Mouse (Mus musculus) cerebellum, adult 11 months (tissue): ENCODE data around the gene Elk4.

Experiments used
- DNase-seq: peaks from one replicate; pipeline ENCODE4 v3.0.0; 2022

Gene Elk4

GRCm38 (mm10) chr1:132007282-132007815 is at the start of gene Elk4:
Elk4 (plus strand) TSS chr1:132007607.
- peak; percentile 81 for DNase-seq

- DNase-seq, result no peak
Measured at GRCm38 (mm10) chr1:131961004-131961403, 46.4 kb upstream of the Elk4 start.

GRCm38 (mm10) chr1:131962606-131963084 is 44.8 kb upstream of the Elk4 start, which contains the start of gene Slc45a3:
Slc45a3 (plus strand) TSS chr1:131962967.
- no peak for DNase-seq

- peak; percentile 1 for DNase-seq
Measured at GRCm38 (mm10) chr1:131963085-131963951, 44.1 kb upstream of the Elk4 start.

GRCm38 (mm10) chr1:131964100-131964499 is 43.3 kb upstream of the Elk4 start:
- DNase-seq, result no peak

GRCm38 (mm10) chr1:131964580-131964979 is 42.8 kb upstream of the Elk4 start:
- no peak for DNase-seq

GRCm38 (mm10) chr1:131965818-131966217 is 41.6 kb upstream of the Elk4 start:
- DNase-seq, result no peak

GRCm38 (mm10) chr1:131967336-131967735 is 40.1 kb upstream of the Elk4 start:
- DNase-seq, result no peak

GRCm38 (mm10) chr1:131968556-131968955 is 38.9 kb upstream of the Elk4 start:
- DNase-seq, result no peak

- no peak for DNase-seq
Measured at GRCm38 (mm10) chr1:131968983-131969382, 38.4 kb upstream of the Elk4 start.

GRCm38 (mm10) chr1:131969825-131970224 is 37.6 kb upstream of the Elk4 start:
- no peak for DNase-seq

GRCm38 (mm10) chr1:131970322-131970660 is 37.1 kb upstream of the Elk4 start:
- no peak for DNase-seq

GRCm38 (mm10) chr1:131970661-131971520 is 36.5 kb upstream of the Elk4 start:
- no peak for DNase-seq

GRCm38 (mm10) chr1:131971771-131972497 is 35.5 kb upstream of the Elk4 start:
- no peak for DNase-seq

- DNase-seq, result no peak
Measured at GRCm38 (mm10) chr1:131972498-131973334, 34.7 kb upstream of the Elk4 start.

- no peak for DNase-seq
Measured at GRCm38 (mm10) chr1:131973991-131974390, 33.4 kb upstream of the Elk4 start.

- DNase-seq, result no peak
Measured at GRCm38 (mm10) chr1:131976886-131977285, 30.5 kb upstream of the Elk4 start.

- no peak for DNase-seq
Measured at GRCm38 (mm10) chr1:131980471-131980870, 26.9 kb upstream of the Elk4 start.

- peak; percentile 62 for DNase-seq
Measured at GRCm38 (mm10) chr1:131981378-131982013, 25.9 kb upstream of the Elk4 start.

GRCm38 (mm10) chr1:131982907-131983306 is 24.5 kb upstream of the Elk4 start:
- peak; percentile 74 for DNase-seq

GRCm38 (mm10) chr1:131983806-131984205 is 23.6 kb upstream of the Elk4 start:
- DNase-seq, result no peak
